Mouse (Mus musculus): ENCODE results near the gene Cacna1c.

Gene Cacna1c

DNA sequence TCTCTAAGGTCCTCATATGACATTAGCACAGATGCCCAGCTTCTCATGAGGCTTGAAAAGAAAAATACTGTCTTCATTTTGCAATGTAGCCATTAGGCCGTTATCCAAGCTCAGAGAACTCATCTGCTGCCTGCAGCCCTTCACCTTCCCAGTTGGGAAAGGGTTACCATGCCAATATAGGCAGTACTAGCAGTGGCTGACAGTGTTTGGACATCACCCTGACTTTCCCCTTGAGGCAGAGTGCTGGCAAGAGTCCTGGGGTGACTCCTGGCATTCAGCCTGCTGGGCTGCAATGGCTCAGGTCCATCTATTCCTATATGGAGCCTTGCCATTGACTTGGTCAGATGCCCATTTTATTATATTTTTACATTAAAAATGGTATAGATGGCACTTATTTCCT, 476.7 kb downstream of the Cacna1c start:
- no peak for DNase-seq (ENCODE audit: extremely low spot score, low read depth, low spot score)

- no peak for DNase-seq (ENCODE audit: extremely low spot score, low read depth, low spot score)
Measured at GRCm38 (mm10) chr6:118713286-118713685, 482.9 kb downstream of the Cacna1c start.

GRCm38 (mm10) chr6:118711677-118712322, 484.4 kb downstream of the Cacna1c start:
- DNase-seq (ENCODE audit: extremely low spot score, low read depth, low spot score): no peak

DNA sequence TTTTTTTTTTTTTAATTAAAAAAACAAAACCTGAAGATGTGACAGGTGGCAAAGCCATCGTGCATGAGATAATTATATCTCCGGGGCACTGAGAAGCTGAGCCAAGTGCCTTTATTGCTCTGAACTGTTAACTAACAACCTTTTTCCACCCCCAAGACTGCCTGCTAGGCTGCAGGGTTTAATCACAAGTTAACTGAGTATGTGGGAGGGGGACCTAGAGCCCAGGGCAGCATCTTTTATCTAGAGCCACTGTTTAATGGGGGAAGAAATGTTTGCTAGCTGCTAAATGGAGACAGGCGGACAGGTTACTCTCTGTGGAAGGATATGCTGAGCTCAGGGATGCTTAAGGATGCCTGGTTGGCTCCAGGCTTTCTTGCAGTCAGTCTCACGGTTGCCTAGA, 489.2 kb downstream of the Cacna1c start:
- no peak for DNase-seq (ENCODE audit: extremely low spot score, low read depth, low spot score)

- DNase-seq (ENCODE audit: extremely low spot score, low read depth, low spot score): no peak
Measured at GRCm38 (mm10) chr6:118705840-118706239, 490.4 kb downstream of the Cacna1c start.

GRCm38 (mm10) chr6:118694626-118695025, 501.6 kb downstream of the Cacna1c start:
- DNase-seq (ENCODE audit: extremely low spot score, low read depth, low spot score): no peak

- no peak for DNase-seq (ENCODE audit: extremely low spot score, low read depth, low spot score)
Measured at GRCm38 (mm10) chr6:118689447-118689846, 506.8 kb downstream of the Cacna1c start.

DNA sequence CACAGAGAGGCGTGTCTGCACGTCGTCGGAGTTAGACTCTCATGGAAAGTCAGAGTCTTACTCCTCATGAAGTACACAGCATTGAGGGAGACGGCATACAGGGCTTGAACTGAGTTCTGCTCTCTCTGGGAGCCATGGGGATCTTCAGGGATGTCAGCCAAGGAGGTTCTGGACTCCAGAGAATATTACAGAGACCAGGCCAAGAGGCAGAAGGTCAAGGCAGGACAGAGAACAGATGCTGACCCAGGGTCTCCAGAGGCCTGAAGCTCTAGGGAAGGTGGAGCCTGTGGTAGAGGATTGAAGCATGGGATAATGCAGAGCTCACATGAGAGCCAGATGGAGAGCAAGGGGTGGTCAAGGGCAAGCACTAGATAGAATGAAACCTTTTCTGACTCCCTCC, 507.4 kb downstream of the Cacna1c start:
- DNase-seq (ENCODE audit: extremely low spot score, low read depth, low spot score): no peak

DNA sequence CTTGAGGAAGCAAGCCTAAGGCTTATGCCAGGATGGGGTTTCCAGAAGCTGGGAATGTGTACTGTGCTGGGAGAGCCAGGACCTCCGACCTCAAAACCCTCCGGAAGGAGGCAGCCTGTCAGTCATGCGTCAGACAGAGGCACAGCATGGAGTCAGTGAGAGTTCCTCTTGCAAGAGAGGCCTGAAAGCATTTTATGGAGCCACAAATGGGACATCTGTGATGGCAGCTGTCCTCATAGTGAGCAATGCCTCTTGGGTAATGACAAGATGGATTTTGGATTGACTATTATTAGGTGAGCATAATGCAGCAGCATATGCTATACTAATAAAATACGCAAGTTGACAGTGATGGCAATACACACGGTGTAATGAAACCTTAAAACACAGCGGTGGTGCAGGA, 515.4 kb downstream of the Cacna1c start:
- DNase-seq (ENCODE audit: extremely low spot score, low read depth, low spot score): no peak

GRCm38 (mm10) chr6:118678031-118678430, 518.2 kb downstream of the Cacna1c start:
- DNase-seq (ENCODE audit: extremely low spot score, low read depth, low spot score): no peak

- DNase-seq (ENCODE audit: extremely low spot score, low read depth, low spot score): no peak
Measured at GRCm38 (mm10) chr6:118677306-118677705, 518.9 kb downstream of the Cacna1c start.

DNA sequence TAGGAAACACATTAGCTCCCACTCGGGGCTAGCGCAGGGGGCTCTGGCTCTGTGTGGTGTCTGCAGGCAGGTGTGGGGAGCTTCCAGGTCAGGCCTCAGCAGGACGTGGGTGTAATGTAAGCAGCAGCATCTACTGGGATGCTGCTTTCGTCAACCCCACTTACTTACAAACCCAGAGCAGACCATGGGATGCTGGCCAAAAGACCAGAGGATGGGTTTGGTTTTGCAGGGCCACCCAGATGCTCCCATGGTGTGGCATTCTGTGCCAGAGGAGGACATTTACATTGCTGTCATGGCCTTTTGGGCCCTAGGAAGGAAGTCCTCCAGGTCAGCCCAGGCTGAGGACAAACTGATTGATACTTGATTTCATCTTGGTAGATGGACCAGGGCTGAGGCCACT, 521.4 kb downstream of the Cacna1c start:
- DNase-seq (ENCODE audit: extremely low spot score, low read depth, low spot score): no peak

- DNase-seq (ENCODE audit: extremely low spot score, low read depth, low spot score): no peak
Measured at GRCm38 (mm10) chr6:118673974-118674695, 522.1 kb downstream of the Cacna1c start.

DNA sequence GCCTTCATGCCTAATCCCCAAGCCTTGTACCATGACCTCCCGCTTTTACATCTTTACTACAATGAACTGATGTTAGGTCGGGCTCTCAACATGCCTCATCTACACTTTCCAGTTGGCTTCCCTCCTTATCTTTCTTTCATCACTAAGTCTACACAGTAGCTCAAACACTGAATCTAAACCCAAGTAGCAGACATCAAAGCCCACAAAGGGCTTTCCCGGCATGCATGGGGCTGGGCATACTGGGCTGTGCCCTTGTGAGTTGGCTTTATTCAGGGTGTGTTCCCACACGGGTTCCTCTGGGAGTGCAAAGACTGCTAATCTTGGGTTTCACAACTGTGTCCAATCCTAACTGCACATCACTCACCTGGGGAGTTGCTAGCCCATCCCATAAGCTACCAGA, 542.9 kb downstream of the Cacna1c start:
- DNase-seq (ENCODE audit: extremely low spot score, low read depth, low spot score): no peak

- DNase-seq (ENCODE audit: extremely low spot score, low read depth, low spot score): no peak
Measured at GRCm38 (mm10) chr6:118649121-118649783, 547.0 kb downstream of the Cacna1c start.

- peak; percentile 41 for DNase-seq (ENCODE audit: extremely low spot score, low read depth, low spot score)
Measured at GRCm38 (mm10) chr6:118646265-118647061, 549.8 kb downstream of the Cacna1c start.

- DNase-seq (ENCODE audit: extremely low spot score, low read depth, low spot score): no peak
Measured at GRCm38 (mm10) chr6:118644866-118645265, 551.4 kb downstream of the Cacna1c start.

GRCm38 (mm10) chr6:118643541-118643940, 552.7 kb downstream of the Cacna1c start:
- no peak for DNase-seq (ENCODE audit: extremely low spot score, low read depth, low spot score)

GRCm38 (mm10) chr6:118641671-118642325, 554.4 kb downstream of the Cacna1c start:
- DNase-seq (ENCODE audit: extremely low spot score, low read depth, low spot score): no peak

GRCm38 (mm10) chr6:118639816-118640215, 556.4 kb downstream of the Cacna1c start:
- DNase-seq (ENCODE audit: extremely low spot score, low read depth, low spot score): no peak

- no peak for DNase-seq (ENCODE audit: extremely low spot score, low read depth, low spot score)
Measured at GRCm38 (mm10) chr6:118638911-118639310, 557.3 kb downstream of the Cacna1c start.
